Mouse (Mus musculus) embryonic facial prominence, embryonic 13.5 days (tissue): Measurements from ENCODE around the gene Skap1. TPM values are rescaled to one million over a fixed set of nuclear protein-coding genes. Genes with fewer than 3 reads are reported as not detected.
A peak's percentile ranks its signal among the peaks of the same experiment; 100 is the strongest.

ENCODE experiments used
- ATAC-seq: fragments of 200-750 bp; cut with Nextera tagmentation; 2 replicates; pipeline ENCODE4 v1.8.0; 2017; ENCODE audit warnings: low read depth; ENCODE audit not compliant: insufficient number of reproducible peaks, insufficient read depth, low FRiP score, low TSS enrichment
- H3K27ac ChIP-seq: fragments of 300-500 bp; sonication (generic); 2 replicates; pipeline ENCODE4 v1.5.1; 2015; ENCODE audit warnings: moderate library complexity, mild to moderate bottlenecking, inconsistent platforms
- H3K27me3 ChIP-seq: fragments of 300-500 bp; sonication (generic); 2 replicates; pipeline ENCODE4 v1.6.1; 2015; ENCODE audit warnings: mild to moderate bottlenecking, inconsistent platforms
- H3K36me3 ChIP-seq: fragments of 300-500 bp; sonication (generic); 2 replicates; pipeline ENCODE4 v1.6.1; 2015; ENCODE audit warnings: mild to moderate bottlenecking, inconsistent platforms
- H3K4me1 ChIP-seq: fragments of 300-500 bp; sonication (generic); 2 replicates; pipeline ENCODE4 v1.6.1; 2015; ENCODE audit warnings: inconsistent platforms
- H3K4me2 ChIP-seq: fragments of 300-500 bp; sonication (generic); 2 replicates; pipeline ENCODE4 v1.6.1; 2015; ENCODE audit warnings: moderate library complexity, mild to moderate bottlenecking, inconsistent platforms
- H3K4me3 ChIP-seq: fragments of 300-500 bp; sonication (generic); 2 replicates; pipeline ENCODE4 v1.5.1; 2015; ENCODE audit warnings: mild to moderate bottlenecking, inconsistent platforms
- H3K9ac ChIP-seq: fragments of 300-500 bp; sonication (generic); 2 replicates; pipeline ENCODE4 v1.6.1; 2015; ENCODE audit warnings: mild to moderate bottlenecking, inconsistent platforms
- H3K9me3 ChIP-seq: fragments of 300-500 bp; sonication (generic); 2 replicates; pipeline ENCODE4 v1.6.1; 2016; ENCODE audit warnings: inconsistent platforms
- WGBS: fragments of 180-500 bp; shearing (Covaris S2); methylation state at CpG from one replicate; pipeline ENCODE4 v1.1.7; 2015; ENCODE audit warnings: mixed read lengths; 5-methylcytosine and 5-hydroxymethylcytosine counted together
- polyA plus RNA-seq: library from polyadenylated mRNA; unstranded; fragments of >200 nt; fragmentation: Nextera tagmentation; extraction: Ambion mirVana; gene quantifications from 2 replicates; pipeline ENCODE4 v1.2.1, GENCODE M21; 2015

Skap1 gene
- polyA plus RNA-seq, 1 experiment from 2014 or later = 0.49 TPM

- Histone ChIP-seq H3K4me1 (0 out of 2 replicates have a peak, but pooled peaks cover 3% of the 10 kb centered on the region), H3K9me3 (no peaks in the 10 kb centered on the region), H3K4me3 (no peak overlapping the region), H3K27ac (no peak overlapping the region), H3K4me2 (no peak overlapping the region), H3K27me3 (peaks cover 19% of the 10 kb centered on the region), H3K9ac (no peak overlapping the region), H3K36me3 (no peaks in the 10 kb centered on the region)
- 54% methylated on average over 14 of the region's 14 CpGs for WGBS
- no peak for ATAC-seq
Measured at GRCm38 (mm10) chr11:96576491-96577427, 112.4 kb downstream of the Skap1 start.

- Histone ChIP-seq H3K27ac (no peak overlapping the region), H3K4me2 (peak overlapping the region; percentile 47), H3K4me1 (0 out of 2 replicates have a peak, but pooled peaks cover 3% of the 10 kb centered on the region), H3K36me3 (no peaks in the 10 kb centered on the region), H3K27me3 (peaks cover 16% of the 10 kb centered on the region), H3K4me3 (peak overlapping the region; percentile 20; the same call in 1 of the 2 replicates), H3K9me3 (no peaks in the 10 kb centered on the region), H3K9ac (0 out of 2 replicates have a peak overlapping the region, but pooled peaks have one; percentile 11)
- WGBS = 14% methylated on average over 25 of the region's 25 CpGs
- no peak for ATAC-seq
Measured at GRCm38 (mm10) chr11:96578551-96579283, 114.3 kb downstream of the Skap1 start.

- Histone ChIP-seq H3K9ac (no peak overlapping the region), H3K27ac (no peak overlapping the region), H3K4me2 (no peak overlapping the region), H3K4me1 (0 out of 2 replicates have a peak, but pooled peaks cover 3% of the 10 kb centered on the region), H3K9me3 (no peaks in the 10 kb centered on the region), H3K4me3 (no peak overlapping the region), H3K36me3 (no peaks in the 10 kb centered on the region), H3K27me3 (peaks cover 12% of the 10 kb centered on the region; the same call in 1 of the 2 replicates)
- 53% methylated on average over 10 of the region's 10 CpGs for WGBS
- no peak for ATAC-seq
Measured at GRCm38 (mm10) chr11:96581604-96582384, 117.4 kb downstream of the Skap1 start.

- no peak overlapping the region for H3K4me3 ChIP-seq
- 34% methylated on average over 10 of the region's 10 CpGs for WGBS
- H3K27me3 ChIP-seq = peaks cover 12% of the 10 kb centered on the region; the same call in 1 of the 2 replicates
- ATAC-seq = no peak
- H3K9me3 ChIP-seq = no peaks in the 10 kb centered on the region
- no peaks in the 10 kb centered on the region for H3K36me3 ChIP-seq
- no peak overlapping the region for H3K4me2 ChIP-seq
- H3K27ac ChIP-seq = no peak overlapping the region
- H3K4me1 ChIP-seq = 0 out of 2 replicates have a peak, but pooled peaks cover 3% of the 10 kb centered on the region
- no peak overlapping the region for H3K9ac ChIP-seq
Measured at GRCm38 (mm10) chr11:96582595-96582994, 118.2 kb downstream of the Skap1 start.

- ATAC-seq = no peak
- Histone ChIP-seq H3K9ac (no peak overlapping the region), H3K4me3 (no peak overlapping the region), H3K27me3 (no peaks in the 10 kb centered on the region), H3K4me1 (peaks cover 4% of the 10 kb centered on the region; the same call in 1 of the 2 replicates), H3K27ac (no peak overlapping the region), H3K9me3 (no peaks in the 10 kb centered on the region), H3K4me2 (no peak overlapping the region), H3K36me3 (no peaks in the 10 kb centered on the region)
- 69% methylated on average over 3 of the region's 3 CpGs for WGBS
Measured at GRCm38 (mm10) chr11:96589828-96590227, 125.4 kb downstream of the Skap1 start.

- no peaks in the 10 kb centered on the region for H3K9me3 ChIP-seq
- H3K27ac ChIP-seq = no peak overlapping the region
- WGBS = 44% methylated on average over 12 of the region's 12 CpGs
- H3K4me1 ChIP-seq = peaks cover 3% of the 10 kb centered on the region
- no peak overlapping the region for H3K9ac ChIP-seq
- no peaks in the 10 kb centered on the region for H3K36me3 ChIP-seq
- no peak overlapping the region for H3K4me3 ChIP-seq
- H3K4me2 ChIP-seq = no peak overlapping the region
- peaks cover 6% of the 10 kb centered on the region; the same call in 1 of the 2 replicates for H3K27me3 ChIP-seq
- no peak for ATAC-seq
Measured at GRCm38 (mm10) chr11:96595890-96596289, 131.5 kb downstream of the Skap1 start.

GRCm38 (mm10) chr11:96596301-96596700 lies 131.9 kb downstream of the Skap1 start:
- no peak overlapping the region for H3K9ac ChIP-seq
- peaks cover 6% of the 10 kb centered on the region; the same call in 1 of the 2 replicates for H3K27me3 ChIP-seq
- no peaks in the 10 kb centered on the region for H3K36me3 ChIP-seq
- no peak overlapping the region for H3K27ac ChIP-seq
- H3K4me3 ChIP-seq = no peak overlapping the region
- no peak for ATAC-seq
- peaks cover 3% of the 10 kb centered on the region for H3K4me1 ChIP-seq
- no peak overlapping the region for H3K4me2 ChIP-seq
- 51% methylated on average over 6 of the region's 6 CpGs for WGBS
- H3K9me3 ChIP-seq = no peaks in the 10 kb centered on the region

GRCm38 (mm10) chr11:96602806-96603205 lies 138.4 kb downstream of the Skap1 start:
- H3K4me1 ChIP-seq = peaks cover 9% of the 10 kb centered on the region
- H3K4me3 ChIP-seq = no peak overlapping the region
- no peak overlapping the region for H3K9ac ChIP-seq
- no peaks in the 10 kb centered on the region for H3K9me3 ChIP-seq
- no peak overlapping the region for H3K4me2 ChIP-seq
- ATAC-seq = no peak
- H3K27me3 ChIP-seq = no peaks in the 10 kb centered on the region
- no peaks in the 10 kb centered on the region for H3K36me3 ChIP-seq
- WGBS = 79% methylated on average over 3 of the region's 3 CpGs
- no peak overlapping the region for H3K27ac ChIP-seq

GRCm38 (mm10) chr11:96604306-96604705 lies 139.9 kb downstream of the Skap1 start:
- Histone ChIP-seq H3K4me3 (no peak overlapping the region), H3K9ac (no peak overlapping the region), H3K27me3 (no peaks in the 10 kb centered on the region), H3K4me2 (no peak overlapping the region), H3K36me3 (no peaks in the 10 kb centered on the region), H3K27ac (no peak overlapping the region), H3K4me1 (peaks cover 9% of the 10 kb centered on the region), H3K9me3 (no peaks in the 10 kb centered on the region)
- no peak for ATAC-seq
- 52% methylated on average over 6 of the region's 6 CpGs for WGBS

GRCm38 (mm10) chr11:96604751-96605450 lies 140.5 kb downstream of the Skap1 start:
- Histone ChIP-seq H3K4me2 (no peak overlapping the region), H3K9me3 (no peaks in the 10 kb centered on the region), H3K27ac (no peak overlapping the region), H3K9ac (no peak overlapping the region), H3K36me3 (no peaks in the 10 kb centered on the region), H3K4me1 (peaks cover 9% of the 10 kb centered on the region), H3K4me3 (no peak overlapping the region), H3K27me3 (no peaks in the 10 kb centered on the region)
- WGBS = 65% methylated on average over 7 of the region's 7 CpGs
- ATAC-seq = no peak
